Mouse (Mus musculus) small intestine, adult 2 months (tissue): ENCODE data around the gene H13.

Experiments used
- CTCF ChIP-seq: fragments of 200-500 bp; IDR thresholded peaks from 2 replicates; pipeline ENCODE4 v1.5.1; 2012; ENCODE audit warnings: low read depth, mild to moderate bottlenecking, control low read depth, inconsistent platforms, low read length, moderate library complexity, mixed read lengths; ENCODE audit not compliant: insufficient replicate concordance, insufficient read length; ENCODE audit errors: extremely low read depth
- POLR2A ChIP-seq: fragments of 200-500 bp; IDR thresholded peaks from 2 replicates; pipeline ENCODE4 v1.6.1; 2012; ENCODE audit warnings: low read depth, mild to moderate bottlenecking, control low read depth, inconsistent platforms, low read length, moderate library complexity

DNA sequence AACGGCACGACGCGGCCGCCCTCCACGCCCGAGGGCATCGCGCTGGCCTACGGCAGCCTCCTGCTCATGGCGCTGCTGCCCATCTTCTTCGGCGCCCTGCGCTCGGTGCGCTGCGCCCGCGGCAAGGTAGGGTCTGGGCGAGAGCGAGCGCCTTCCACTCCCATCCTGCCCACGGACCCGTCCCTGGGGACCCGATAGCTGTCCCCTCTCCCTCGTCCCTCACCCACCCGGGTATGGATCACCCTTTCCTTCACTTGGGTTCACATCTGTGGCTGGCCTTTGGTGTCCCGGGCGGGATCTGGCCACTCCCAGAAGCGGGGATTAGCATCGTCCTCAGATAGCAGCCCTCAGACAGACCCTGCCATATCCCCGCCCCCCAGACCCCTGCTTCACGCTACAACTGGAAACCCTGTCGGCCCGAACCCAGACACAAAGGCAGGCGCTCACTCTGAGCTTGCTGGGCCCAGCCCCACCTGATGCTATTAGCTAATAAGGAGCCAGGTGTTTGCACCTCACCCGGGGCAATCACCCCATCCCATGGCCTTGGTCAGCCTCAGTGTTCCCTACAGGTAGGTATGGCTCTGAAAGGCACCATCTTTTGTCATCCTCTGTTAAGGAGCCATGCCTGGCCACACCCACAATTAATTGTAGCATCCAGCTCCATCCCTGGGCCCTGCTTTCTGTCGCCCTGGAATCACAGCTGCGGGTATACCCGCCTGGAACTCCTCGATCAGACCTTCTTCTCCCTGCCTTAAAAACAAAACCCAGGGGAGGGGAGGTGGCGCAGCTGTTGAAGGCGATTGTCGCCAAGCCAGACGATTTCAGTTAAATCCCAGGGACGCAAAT lies 601 bp downstream of the H13 start:
- TF ChIP-seq CTCF (no peak), POLR2A (no peak)
